Mouse (Mus musculus): ENCODE results near the gene Lrrc58.
A peak's percentile ranks its signal among the peaks of the same experiment; 100 is the strongest.

DNA sequence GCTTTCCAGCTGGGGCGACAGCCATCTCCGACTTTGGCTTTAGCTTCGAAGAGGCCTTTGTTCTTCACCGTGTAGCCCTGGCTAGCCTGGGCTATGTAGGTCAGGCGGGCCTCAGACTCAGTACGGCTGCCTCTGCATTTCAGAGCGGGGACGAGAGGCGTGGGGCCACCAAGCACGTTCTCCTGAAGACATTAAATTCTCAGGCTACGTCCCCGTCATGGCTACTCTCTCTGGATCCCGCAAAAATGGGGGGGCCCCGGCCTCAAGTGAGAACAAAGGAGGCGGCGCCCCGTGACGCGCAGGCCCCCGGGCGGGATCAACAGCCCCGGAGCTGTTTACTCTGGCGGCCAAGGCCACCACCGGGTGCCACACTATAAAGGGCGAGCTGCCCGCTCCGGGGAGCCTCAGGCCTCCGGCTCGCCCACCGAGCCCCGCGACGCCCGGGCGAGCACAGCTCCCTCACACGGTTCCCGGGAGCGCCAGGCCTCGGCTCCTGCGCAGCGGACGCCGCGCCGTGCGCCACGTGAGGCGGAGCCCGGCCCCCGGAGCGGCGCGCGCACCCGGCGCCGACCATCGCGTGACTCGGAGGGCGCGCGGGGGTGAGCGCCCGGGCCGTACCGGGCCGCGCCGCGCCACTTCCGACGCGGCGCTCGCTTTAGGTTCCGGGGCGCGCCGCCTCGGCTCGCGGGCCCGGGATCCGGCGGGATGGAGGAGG, at the start of gene Lrrc58:
- TF ChIP-seq CTCF (IDR thresholded peaks at IDR 0.05; ENCODE audit: borderline replicate concordance, extremely low read depth, insufficient read depth, insufficient read length) (no peak), POLR2A (IDR thresholded peaks at IDR 0.05; ENCODE audit: borderline replicate concordance, extremely low read depth, insufficient read depth, insufficient read length, poor library complexity, severe bottlenecking) (peak; percentile 92)

All from brain, embryonic 14.5 days (tissue).